Mouse (Mus musculus) Muller cell, postnatal 12 days (primary cell): ENCODE measurements around the gene Rpgrip1.
A peak's percentile ranks its signal among the peaks of the same experiment; 100 is the strongest.

Experiments used
- DNase-seq: peaks from one replicate; pipeline ENCODE4 v3.0.0-alpha.2; 2015; ENCODE audit errors: inconsistent ontology term

The Rpgrip1 gene

GRCm38 (mm10) chr14:52118823-52119608 is 8.5 kb downstream of the Rpgrip1 start:
- peak; percentile 55 for DNase-seq

GRCm38 (mm10) chr14:52120169-52120568 is 9.7 kb downstream of the Rpgrip1 start:
- DNase-seq = no peak

GRCm38 (mm10) chr14:52123918-52124317 is 13.4 kb downstream of the Rpgrip1 start:
- DNase-seq = peak; percentile 20

DNA sequence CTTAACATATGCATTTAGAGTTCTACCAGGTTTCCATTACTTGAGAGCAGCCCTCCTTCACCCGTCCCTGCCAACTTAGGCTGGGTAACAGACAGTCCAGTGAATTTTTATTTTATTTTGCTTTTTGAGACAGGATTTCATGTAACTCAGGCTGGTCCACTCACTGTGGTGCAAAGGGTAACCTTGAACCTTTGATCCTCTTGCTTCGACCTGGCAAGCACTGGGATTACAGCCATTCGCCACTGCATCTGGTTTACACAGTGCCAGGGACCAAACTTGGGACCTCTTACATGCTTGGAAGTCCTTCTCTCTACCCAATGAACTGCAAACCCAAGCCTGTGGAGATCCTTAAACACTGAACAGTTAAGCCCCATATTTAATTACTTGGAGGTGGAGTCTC is 14.1 kb downstream of the Rpgrip1 start:
- no peak for DNase-seq

DNA sequence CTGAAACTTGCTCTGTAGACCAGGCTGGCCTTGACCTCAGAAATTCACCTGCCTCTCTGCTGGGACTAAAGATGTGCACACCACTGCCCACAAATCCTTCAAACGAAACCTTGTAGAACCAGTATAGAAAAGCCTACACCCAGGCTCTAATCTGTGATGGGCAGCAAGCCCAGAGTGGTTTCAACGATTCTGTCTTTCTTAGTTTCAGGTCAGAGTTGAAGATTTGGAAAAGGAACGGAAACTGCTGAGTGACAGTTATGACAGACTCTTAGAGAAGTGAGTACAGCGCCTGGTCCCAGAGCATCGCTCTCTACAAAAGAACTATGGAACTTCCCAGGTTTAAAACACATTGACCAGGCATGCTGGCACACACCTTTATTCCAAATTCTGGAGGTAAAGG is 23.1 kb downstream of the Rpgrip1 start:
- no peak for DNase-seq

DNA sequence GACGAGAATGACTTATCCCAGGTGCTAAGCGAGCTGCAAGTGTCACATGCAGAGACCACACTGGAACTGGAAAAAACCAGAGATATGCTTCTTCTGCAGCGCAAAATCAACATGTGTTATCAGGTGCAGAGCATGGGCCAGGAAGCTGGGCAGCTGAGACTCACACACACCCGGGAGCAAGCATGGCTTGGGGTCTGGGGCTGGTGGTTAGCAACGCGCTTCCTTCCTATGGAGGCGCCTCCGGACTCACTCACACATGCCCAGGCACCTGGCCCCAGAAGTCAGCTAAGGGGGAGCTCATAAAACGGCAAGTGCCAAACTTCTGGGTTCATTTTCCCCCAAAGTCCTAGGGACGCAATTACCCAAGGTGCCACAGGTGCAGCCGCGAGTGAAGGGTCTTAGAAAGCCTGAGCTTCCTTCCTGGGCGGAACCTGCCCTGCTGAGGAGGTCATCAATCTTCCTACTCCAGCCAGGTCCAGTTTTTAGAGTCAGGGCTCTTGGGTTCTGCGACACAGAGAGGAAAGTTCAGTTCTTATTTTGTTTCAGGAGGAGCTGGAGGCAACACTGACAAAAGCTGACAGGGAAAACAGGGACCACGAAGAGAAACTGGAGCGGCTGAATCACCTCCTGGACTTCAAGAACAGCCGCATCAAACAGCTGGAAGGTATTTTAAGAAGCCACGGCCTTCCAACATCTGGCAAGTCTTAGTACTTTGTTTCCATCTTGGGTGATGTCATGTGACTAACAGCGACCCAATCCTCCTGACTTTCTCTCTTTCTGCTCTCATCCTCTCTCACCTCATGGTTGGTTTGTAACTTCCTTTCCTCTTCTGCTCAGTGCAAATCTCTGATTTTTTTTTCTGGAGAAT is 30.3 kb downstream of the Rpgrip1 start:
- no peak for DNase-seq

DNA sequence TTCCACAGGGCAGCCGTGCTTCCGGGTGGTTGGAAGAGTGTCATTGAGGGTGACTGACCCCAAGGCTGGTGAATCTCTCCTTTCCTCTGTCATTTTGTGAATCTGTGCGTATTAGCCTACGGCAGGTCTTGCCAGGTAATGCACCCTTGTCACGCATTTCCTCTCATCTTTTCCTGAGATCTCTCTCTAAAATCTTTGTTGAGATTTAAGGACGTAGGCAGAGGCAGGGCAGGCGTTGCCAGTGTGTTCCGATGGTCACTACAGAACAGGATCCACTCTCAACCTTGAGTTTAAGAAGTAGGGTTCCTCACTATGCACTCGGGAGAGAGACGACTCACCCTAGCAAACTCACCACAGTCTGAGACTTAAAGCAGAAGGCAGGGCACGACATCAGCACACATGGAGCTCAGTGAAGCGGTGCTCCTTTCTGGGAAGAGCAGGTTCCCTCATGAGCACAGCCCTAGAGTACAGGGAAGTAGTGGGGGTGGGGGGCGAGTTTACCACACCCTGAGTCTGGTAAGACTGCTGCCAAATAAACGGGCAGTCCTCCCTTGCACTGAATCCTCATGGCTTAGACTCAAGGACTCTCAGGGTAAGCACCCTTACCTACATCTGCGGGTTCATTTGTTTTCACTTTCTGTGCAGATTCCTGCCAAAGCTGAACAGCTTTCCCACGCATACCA is 31.1 kb downstream of the Rpgrip1 start:
- DNase-seq = no peak

- DNase-seq = no peak
Observed at GRCm38 (mm10) chr14:52144165-52144564, 33.7 kb downstream of the Rpgrip1 start.

DNA sequence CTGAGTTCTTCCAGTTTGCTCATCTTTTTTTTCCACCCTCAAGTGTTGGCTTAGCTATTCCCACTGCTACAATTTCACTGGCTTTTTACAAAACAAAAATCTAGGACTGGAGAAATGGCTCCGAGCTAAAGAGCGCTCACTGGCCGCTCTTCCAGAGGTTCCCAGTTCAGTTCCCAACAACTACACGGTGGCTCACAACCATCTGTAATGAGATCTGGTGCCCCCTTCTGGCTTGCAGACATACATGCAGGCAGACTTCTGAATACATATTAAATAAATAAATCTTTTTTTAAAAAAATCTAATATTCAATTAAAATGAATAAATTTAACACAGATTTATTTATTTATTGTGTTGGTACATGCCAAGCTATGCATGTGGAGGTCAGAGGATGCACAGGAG is 36.0 kb downstream of the Rpgrip1 start:
- no peak for DNase-seq

- no peak for DNase-seq
Observed at GRCm38 (mm10) chr14:52149888-52150287, 39.4 kb downstream of the Rpgrip1 start.

GRCm38 (mm10) chr14:52152179-52152578 is 41.7 kb downstream of the Rpgrip1 start:
- peak; percentile 2 for DNase-seq

GRCm38 (mm10) chr14:52152613-52153012 is 42.1 kb downstream of the Rpgrip1 start:
- DNase-seq = no peak

- DNase-seq = no peak
Observed at GRCm38 (mm10) chr14:52155008-52155407, 44.5 kb downstream of the Rpgrip1 start.

DNA sequence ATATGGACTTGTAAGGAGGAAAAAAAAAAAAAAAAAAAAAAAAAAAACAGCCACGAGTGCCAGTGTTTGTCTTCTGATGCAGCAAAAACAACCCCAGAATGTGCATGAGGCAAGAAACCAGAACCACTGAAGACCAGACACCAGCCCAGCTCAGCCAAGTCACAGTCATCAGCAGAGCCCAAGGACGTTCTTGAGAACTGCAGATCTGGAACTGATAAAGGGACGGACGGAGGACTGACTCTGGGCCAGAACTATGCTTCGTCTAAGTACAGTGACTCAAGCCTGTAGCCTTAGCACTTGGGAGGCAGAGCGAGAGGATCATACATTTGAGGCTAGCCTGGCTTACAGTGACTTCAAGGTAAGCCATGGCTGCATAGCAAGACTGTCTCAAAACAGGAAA is 50.4 kb downstream of the Rpgrip1 start:
- no peak for DNase-seq

DNA sequence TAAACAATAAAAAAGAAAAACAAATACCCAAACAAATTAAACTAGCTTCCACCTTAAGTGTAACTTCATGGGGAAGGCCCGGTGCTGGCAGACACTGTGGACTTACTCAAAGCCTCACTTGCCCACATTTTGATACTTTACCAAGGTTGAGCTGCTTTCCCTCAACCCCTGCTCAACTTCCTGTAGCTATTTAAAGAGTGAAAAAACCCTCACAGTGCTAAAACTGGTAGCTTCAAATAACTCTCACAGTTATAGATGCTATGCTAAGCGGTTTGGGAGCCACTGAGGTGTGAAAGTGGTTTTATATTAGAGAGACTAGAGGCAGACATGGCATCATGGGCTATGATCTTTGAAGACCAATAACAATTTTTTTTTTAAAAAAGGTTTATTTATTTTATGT is 56.1 kb downstream of the Rpgrip1 start:
- no peak for DNase-seq

DNA sequence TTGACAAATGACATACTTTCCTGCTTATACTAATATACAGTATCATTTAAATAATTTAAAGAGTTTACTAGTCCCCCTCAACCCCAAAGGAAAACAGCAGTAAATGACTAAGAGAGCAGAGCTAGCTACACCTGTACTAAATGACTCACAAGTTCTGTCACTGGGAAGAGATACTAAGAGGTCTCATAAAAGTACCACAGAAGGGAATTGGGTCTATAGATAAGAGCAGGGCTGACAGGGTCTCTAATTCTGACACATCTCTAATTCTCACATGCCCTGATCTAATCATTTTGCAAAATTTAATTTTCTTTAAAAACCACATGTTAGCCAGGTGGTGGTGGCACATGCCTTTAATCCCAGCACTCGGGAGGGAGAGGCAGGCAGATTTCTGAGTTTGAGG is 78.3 kb downstream of the Rpgrip1 start:
- no peak for DNase-seq

GRCm38 (mm10) chr14:52189519-52189918 is 79.0 kb downstream of the Rpgrip1 start:
- no peak for DNase-seq

DNA sequence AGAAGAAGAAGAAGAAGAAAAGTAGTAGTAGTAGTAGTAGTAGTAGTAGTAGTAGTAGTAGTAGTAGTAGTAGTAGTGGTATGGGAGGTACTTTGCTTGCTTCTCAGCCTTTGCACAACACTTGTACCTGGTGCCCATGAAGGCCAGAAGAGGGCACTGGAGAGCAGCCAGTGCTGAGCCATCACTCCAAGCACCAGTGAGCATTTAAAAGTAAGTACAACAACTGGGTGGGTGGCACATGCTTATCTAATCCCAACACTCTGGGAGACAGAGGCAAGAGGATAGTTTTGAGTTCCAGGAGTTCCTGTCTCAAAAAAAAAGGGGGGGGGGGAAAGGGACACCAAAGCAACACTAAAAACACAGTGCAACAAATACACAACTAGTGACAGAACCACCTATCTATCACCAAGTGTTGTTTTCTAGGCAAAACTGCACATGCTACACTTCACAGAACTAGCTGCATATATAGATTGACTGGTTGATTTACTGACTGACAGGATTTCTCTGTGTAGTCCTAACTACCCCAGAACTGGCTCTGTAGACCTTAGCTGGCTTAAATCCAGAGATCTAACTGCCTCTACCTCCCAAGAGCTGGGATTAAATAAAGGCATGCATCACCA is 80.3 kb downstream of the Rpgrip1 start:
- no peak for DNase-seq

DNA sequence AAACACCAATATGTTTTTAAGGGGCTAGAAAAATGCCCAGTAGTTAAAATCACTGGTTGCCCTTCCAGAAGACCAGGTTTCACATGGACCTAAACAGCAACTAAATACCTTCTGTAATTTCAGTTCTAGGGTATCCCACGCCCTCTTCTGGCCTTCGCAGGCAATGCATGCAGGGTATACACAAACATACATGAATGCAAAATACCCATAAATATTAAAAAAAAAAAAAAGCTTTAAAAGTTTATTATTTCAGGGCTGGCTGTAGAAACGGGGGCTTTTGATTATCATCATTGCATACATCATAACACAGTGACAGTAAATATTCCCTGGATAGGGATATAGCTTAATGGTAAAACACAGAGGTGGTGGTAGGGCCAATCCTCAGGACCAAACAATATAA is 85.2 kb downstream of the Rpgrip1 start:
- peak; percentile 22 for DNase-seq

GRCm38 (mm10) chr14:52196230-52197155 is 86.0 kb downstream of the Rpgrip1 start:
- no peak for DNase-seq
